Mouse (Mus musculus): ENCODE data around the gene Zfp618.

Gene Zfp618

GRCm38 (mm10) chr4:63156726-63157634 is 191.6 kb downstream of the Zfp618 start:
- DNase-seq (ENCODE audit: inconsistent ontology term) = no peak

DNA sequence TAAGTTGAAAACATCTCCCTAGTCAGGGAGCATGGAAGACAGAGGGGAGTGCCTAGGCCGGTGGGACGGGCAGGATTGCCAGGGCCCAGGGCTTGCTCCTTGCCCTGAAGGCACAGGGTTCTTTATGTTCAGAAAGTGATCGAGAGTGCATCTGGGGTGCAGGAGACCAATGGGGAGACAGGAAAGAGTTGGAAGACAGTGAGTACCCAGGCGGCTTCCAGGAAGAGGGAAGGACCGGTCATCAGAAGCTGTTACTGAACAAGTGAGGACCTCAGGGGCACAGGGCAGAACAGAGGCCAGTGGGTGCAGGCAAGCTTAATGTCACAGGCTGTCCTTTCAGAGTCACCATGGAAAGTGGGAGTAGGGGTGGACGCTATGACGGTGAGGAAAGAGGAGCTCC is 192.8 kb downstream of the Zfp618 start:
- DNase-seq (ENCODE audit: inconsistent ontology term) = no peak

- DNase-seq (ENCODE audit: inconsistent ontology term) = peak; percentile 69
Measured at GRCm38 (mm10) chr4:63158961-63159592, 193.7 kb downstream of the Zfp618 start.

DNA sequence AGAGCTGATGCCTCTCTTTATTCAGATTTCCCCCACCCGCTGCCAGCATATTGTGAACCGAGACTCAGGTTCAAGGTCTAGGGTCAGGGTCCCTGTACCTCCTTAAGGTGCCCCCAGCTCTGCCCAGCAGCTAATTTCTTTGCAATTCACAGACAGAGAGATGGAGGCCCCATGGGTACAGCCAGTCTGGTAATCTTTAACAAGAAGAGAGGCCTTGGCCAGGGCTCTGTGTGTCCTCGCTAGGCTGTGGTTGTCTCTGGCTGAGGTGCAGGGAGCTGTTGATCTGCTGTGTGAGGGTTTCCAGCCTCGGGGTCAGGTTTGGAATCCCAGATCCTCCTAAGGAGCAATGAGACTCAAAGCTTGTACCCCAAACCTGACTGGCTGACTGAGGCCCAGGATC is 200.3 kb downstream of the Zfp618 start:
- DNase-seq (ENCODE audit: inconsistent ontology term) = no peak

DNA sequence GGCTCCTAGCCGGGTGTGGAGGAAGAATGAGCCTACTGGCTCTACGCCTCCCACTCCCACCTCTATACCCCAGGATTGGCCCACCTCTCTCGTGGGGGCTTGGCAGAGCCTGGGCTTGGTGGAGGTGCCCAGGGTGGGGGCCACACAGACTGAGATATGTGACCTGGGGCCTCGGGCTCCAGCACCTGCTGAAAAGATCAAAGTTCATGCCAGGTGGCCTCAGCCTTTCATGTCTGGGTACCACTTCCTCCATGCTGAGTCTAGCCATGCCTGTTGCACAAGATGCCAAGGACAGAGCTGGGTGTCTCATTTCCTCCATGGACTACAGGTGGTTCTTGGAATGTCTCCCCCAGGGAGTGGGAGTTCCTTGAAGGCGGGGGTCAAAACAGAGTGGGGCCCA is 200.9 kb downstream of the Zfp618 start:
- DNase-seq (ENCODE audit: inconsistent ontology term) = no peak

- DNase-seq (ENCODE audit: inconsistent ontology term) = no peak
Measured at GRCm38 (mm10) chr4:63170061-63170460, 204.7 kb downstream of the Zfp618 start.

- no peak for DNase-seq (ENCODE audit: inconsistent ontology term)
Measured at GRCm38 (mm10) chr4:63171122-63171521, 205.7 kb downstream of the Zfp618 start.

- DNase-seq (ENCODE audit: inconsistent ontology term) = no peak
Measured at GRCm38 (mm10) chr4:63171969-63172685, 206.8 kb downstream of the Zfp618 start, which contains the start of gene Kif12. Gene Kif12, minus strand, starts transcription at chr4:63172131.

- DNase-seq (ENCODE audit: inconsistent ontology term) = peak; percentile 55
Measured at GRCm38 (mm10) chr4:63181556-63181955, 216.2 kb downstream of the Zfp618 start.

DNA sequence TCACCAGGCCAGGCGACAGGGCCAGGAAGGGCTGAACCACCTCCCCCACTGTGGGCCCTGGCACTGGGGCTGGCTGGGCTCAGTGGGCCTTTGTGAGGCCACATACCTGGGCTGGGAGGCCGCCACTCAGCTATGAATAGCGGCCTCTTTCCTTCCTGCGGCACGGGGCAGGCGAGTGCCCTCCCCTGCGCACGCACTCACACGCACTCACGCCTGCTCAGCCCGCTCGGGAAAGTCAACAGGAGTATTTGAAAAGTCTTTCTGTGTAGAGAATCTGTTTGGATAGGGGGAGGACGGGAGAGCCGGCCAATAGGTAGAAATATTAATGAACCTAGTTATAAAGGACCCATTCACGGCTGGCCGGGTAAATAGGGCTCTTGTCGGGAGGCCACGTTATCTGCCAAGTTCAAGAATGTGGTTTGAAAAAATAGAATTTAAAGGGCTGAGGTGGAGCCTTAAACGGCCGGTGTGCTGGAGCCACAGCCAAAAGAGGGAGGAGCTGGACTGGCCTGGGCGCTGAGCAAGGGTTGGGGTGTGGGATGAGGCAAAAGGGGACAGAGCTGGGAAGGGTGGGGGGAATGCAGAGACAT is 221.0 kb downstream of the Zfp618 start:
- peak; percentile 64 for DNase-seq (ENCODE audit: inconsistent ontology term)
